Mouse (Mus musculus): Measurements from ENCODE around the gene Gm20388.
A peak's percentile ranks its signal among the peaks of the same experiment; 100 is the strongest.

Gm20388 gene

GRCm38 (mm10) chr8:122819776-122820175, 2909.1 kb downstream of the Gm20388 start:
- no peak for DNase-seq (ENCODE audit: low spot score in 2 of 2)

GRCm38 (mm10) chr8:122824571-122824970, 2913.9 kb downstream of the Gm20388 start:
- DNase-seq (ENCODE audit: low spot score in 2 of 2): no peak

- DNase-seq (ENCODE audit: low spot score in 2 of 2): no peak
These were observed 2914.3 kb downstream of the Gm20388 start for GRCm38 (mm10) chr8:122824986-122825385.

GRCm38 (mm10) chr8:122825408-122825807, 2914.8 kb downstream of the Gm20388 start:
- no peak for DNase-seq (ENCODE audit: low spot score in 2 of 2)

- no peak for DNase-seq (ENCODE audit: low spot score in 2 of 2)
These were observed 2918.8 kb downstream of the Gm20388 start for GRCm38 (mm10) chr8:122829396-122829795.

GRCm38 (mm10) chr8:122830349-122831061, 2919.9 kb downstream of the Gm20388 start:
- DNase-seq (ENCODE audit: low spot score in 2 of 2): peak; percentile 78 to 87

GRCm38 (mm10) chr8:122834416-122834815, 2923.8 kb downstream of the Gm20388 start:
- no peak for DNase-seq (ENCODE audit: low spot score in 2 of 2)

- DNase-seq (ENCODE audit: low spot score in 2 of 2): peak; percentile 44 to 54
These were observed 2924.3 kb downstream of the Gm20388 start for GRCm38 (mm10) chr8:122834971-122835370.

GRCm38 (mm10) chr8:122836199-122836598, 2925.6 kb downstream of the Gm20388 start:
- no peak for DNase-seq (ENCODE audit: low spot score in 2 of 2)

GRCm38 (mm10) chr8:122836696-122837095, 2926.1 kb downstream of the Gm20388 start:
- no peak for DNase-seq (ENCODE audit: low spot score in 2 of 2)

- DNase-seq (ENCODE audit: low spot score in 2 of 2): no peak
These were observed 2933.5 kb downstream of the Gm20388 start for GRCm38 (mm10) chr8:122844161-122844560.

- DNase-seq (ENCODE audit: low spot score in 2 of 2): no peak
These were observed 2935.0 kb downstream of the Gm20388 start for GRCm38 (mm10) chr8:122845662-122846061.

- DNase-seq (ENCODE audit: low spot score in 2 of 2): no peak
These were observed 2937.4 kb downstream of the Gm20388 start, which contains the start of gene Cdh15 for GRCm38 (mm10) chr8:122847829-122848561. Cdh15 (plus strand) TSS chr8:122847966.

GRCm38 (mm10) chr8:122849152-122849910, 2938.7 kb downstream of the Gm20388 start:
- DNase-seq (ENCODE audit: low spot score in 2 of 2): no peak

- no peak for DNase-seq (ENCODE audit: low spot score in 2 of 2)
These were observed 2940.1 kb downstream of the Gm20388 start for GRCm38 (mm10) chr8:122850641-122851240.

GRCm38 (mm10) chr8:122851692-122852545, 2941.3 kb downstream of the Gm20388 start:
- no peak for DNase-seq (ENCODE audit: low spot score in 2 of 2)

- no peak for DNase-seq (ENCODE audit: low spot score in 2 of 2)
These were observed 2941.9 kb downstream of the Gm20388 start for GRCm38 (mm10) chr8:122852546-122852905.

GRCm38 (mm10) chr8:122853340-122853771, 2942.7 kb downstream of the Gm20388 start:
- DNase-seq (ENCODE audit: low spot score in 2 of 2): no peak

- DNase-seq (ENCODE audit: low spot score in 2 of 2): no peak
These were observed 2943.7 kb downstream of the Gm20388 start for GRCm38 (mm10) chr8:122854388-122854787.

- DNase-seq (ENCODE audit: low spot score in 2 of 2): no peak
These were observed 2944.5 kb downstream of the Gm20388 start for GRCm38 (mm10) chr8:122855123-122855522.

- DNase-seq (ENCODE audit: low spot score in 2 of 2): no peak
These were observed 2945.6 kb downstream of the Gm20388 start for GRCm38 (mm10) chr8:122856288-122856687.

All from right cerebral cortex, postnatal 36 days (tissue).